Mouse (Mus musculus): ENCODE data around the gene Atxn1. TPM values are rescaled to one million over a fixed set of nuclear protein-coding genes. Genes with fewer than 3 reads are reported as not detected.

The Atxn1 gene
- polyA plus RNA-seq, 1 experiment from 2014 or later: 8.2 TPM

- H3K9me3 ChIP-seq: no peaks in the 10 kb centered on the region
- no peak overlapping the region for H3K27ac ChIP-seq (replicated peaks)
- peaks cover 26% of the 10 kb centered on the region; the same call in 1 of the 2 replicates for H3K4me1 ChIP-seq (replicated peaks)
- H3K4me3 ChIP-seq: no peak overlapping the region
- 60% methylated on average over 3 of the region's 3 CpGs for WGBS
- no peak overlapping the region for H3K9ac ChIP-seq
- no peak overlapping the region for H3K4me2 ChIP-seq
- no peaks in the 10 kb centered on the region for H3K27me3 ChIP-seq
- ATAC-seq (ENCODE audit: low read depth): peak; percentile 43; the same call in 1 of the 2 replicates
- H3K36me3 ChIP-seq: no peaks in the 10 kb centered on the region
Observed at GRCm38 (mm10) chr13:45882976-45883440, 81.8 kb downstream of the Atxn1 start.

GRCm38 (mm10) chr13:45880543-45880845 is 84.3 kb downstream of the Atxn1 start:
- H3K9me3 ChIP-seq: no peaks in the 10 kb centered on the region
- H3K36me3 ChIP-seq: no peaks in the 10 kb centered on the region
- 86% methylated on average over 5 of the region's 5 CpGs for WGBS
- ATAC-seq (ENCODE audit: low read depth): no peak
- no peak overlapping the region for H3K9ac ChIP-seq
- H3K4me3 ChIP-seq: no peak overlapping the region
- H3K4me1 ChIP-seq (replicated peaks): peaks cover 26% of the 10 kb centered on the region; the same call in 1 of the 2 replicates
- H3K27me3 ChIP-seq: no peaks in the 10 kb centered on the region
- H3K4me2 ChIP-seq: no peak overlapping the region
- H3K27ac ChIP-seq (replicated peaks): no peak overlapping the region

- Histone ChIP-seq H3K9ac (no peak overlapping the region), H3K4me1 (replicated peaks) (peaks cover 26% of the 10 kb centered on the region; the same call in 1 of the 2 replicates), H3K9me3 (no peaks in the 10 kb centered on the region), H3K4me3 (no peak overlapping the region), H3K27ac (replicated peaks) (no peak overlapping the region), H3K36me3 (no peaks in the 10 kb centered on the region), H3K27me3 (no peaks in the 10 kb centered on the region), H3K4me2 (no peak overlapping the region)
- ATAC-seq (ENCODE audit: low read depth): no peak
- WGBS: 62% methylated on average over 14 of the region's 14 CpGs
Observed at GRCm38 (mm10) chr13:45879746-45880542, 84.9 kb downstream of the Atxn1 start.

GRCm38 (mm10) chr13:45876939-45877338 is 87.9 kb downstream of the Atxn1 start:
- H3K9ac ChIP-seq: no peak overlapping the region
- WGBS: 77% methylated on average over 5 of the region's 5 CpGs
- no peak overlapping the region for H3K4me3 ChIP-seq

GRCm38 (mm10) chr13:45876368-45876760 is 88.4 kb downstream of the Atxn1 start:
- H3K4me1 ChIP-seq (replicated peaks): peaks cover 11% of the 10 kb centered on the region; the same call in 1 of the 2 replicates
- no peak overlapping the region for H3K4me2 ChIP-seq
- no peak overlapping the region for H3K9ac ChIP-seq
- H3K9me3 ChIP-seq: no peaks in the 10 kb centered on the region
- ATAC-seq (ENCODE audit: low read depth): no peak
- no peaks in the 10 kb centered on the region for H3K27me3 ChIP-seq
- 89% methylated on average over 2 of the region's 2 CpGs for WGBS
- no peak overlapping the region for H3K4me3 ChIP-seq
- H3K27ac ChIP-seq (replicated peaks): no peak overlapping the region
- H3K36me3 ChIP-seq: 0 out of 2 replicates have a peak, but pooled peaks cover 4% of the 10 kb centered on the region

More at GRCm38 (mm10) chr13:45876939-45877338, 87.9 kb downstream of the Atxn1 start:
- Histone ChIP-seq H3K4me1 (replicated peaks) (peaks cover 11% of the 10 kb centered on the region; the same call in 1 of the 2 replicates), H3K4me2 (no peak overlapping the region), H3K27me3 (no peaks in the 10 kb centered on the region), H3K36me3 (0 out of 2 replicates have a peak, but pooled peaks cover 4% of the 10 kb centered on the region), H3K9me3 (no peaks in the 10 kb centered on the region), H3K27ac (replicated peaks) (no peak overlapping the region)
- ATAC-seq (ENCODE audit: low read depth): no peak

- Histone ChIP-seq H3K9ac (no peak overlapping the region), H3K4me1 (replicated peaks) (peaks cover 11% of the 10 kb centered on the region; the same call in 1 of the 2 replicates), H3K27me3 (no peaks in the 10 kb centered on the region), H3K27ac (replicated peaks) (no peak overlapping the region), H3K4me2 (no peak overlapping the region), H3K9me3 (no peaks in the 10 kb centered on the region), H3K36me3 (0 out of 2 replicates have a peak, but pooled peaks cover 4% of the 10 kb centered on the region), H3K4me3 (no peak overlapping the region)
- 78% methylated on average over 6 of the region's 6 CpGs for WGBS
- ATAC-seq (ENCODE audit: low read depth): no peak
Observed at GRCm38 (mm10) chr13:45875686-45876367, 89.0 kb downstream of the Atxn1 start.

GRCm38 (mm10) chr13:45874196-45874595 is 90.6 kb downstream of the Atxn1 start:
- Histone ChIP-seq H3K4me2 (no peak overlapping the region), H3K9me3 (no peaks in the 10 kb centered on the region), H3K27me3 (no peaks in the 10 kb centered on the region), H3K9ac (no peak overlapping the region), H3K4me1 (replicated peaks) (no peaks in the 10 kb centered on the region), H3K27ac (replicated peaks) (no peak overlapping the region), H3K36me3 (0 out of 2 replicates have a peak, but pooled peaks cover 4% of the 10 kb centered on the region), H3K4me3 (no peak overlapping the region)
- 92% methylated on average over 4 of the region's 4 CpGs for WGBS
- ATAC-seq (ENCODE audit: low read depth): no peak

GRCm38 (mm10) chr13:45872966-45873365 is 91.8 kb downstream of the Atxn1 start:
- no peak overlapping the region for H3K4me2 ChIP-seq
- no peak overlapping the region for H3K27ac ChIP-seq (replicated peaks)
- no peaks in the 10 kb centered on the region for H3K4me1 ChIP-seq (replicated peaks)
- no peak overlapping the region for H3K9ac ChIP-seq
- 0 out of 2 replicates have a peak, but pooled peaks cover 4% of the 10 kb centered on the region for H3K36me3 ChIP-seq
- ATAC-seq (ENCODE audit: low read depth): no peak
- H3K4me3 ChIP-seq: no peak overlapping the region
- 93% methylated on average over 7 of the region's 7 CpGs for WGBS
- no peaks in the 10 kb centered on the region for H3K9me3 ChIP-seq
- no peaks in the 10 kb centered on the region for H3K27me3 ChIP-seq

- ATAC-seq (ENCODE audit: low read depth): no peak
- H3K4me1 ChIP-seq (replicated peaks): no peaks in the 10 kb centered on the region
- H3K27me3 ChIP-seq: no peaks in the 10 kb centered on the region
- no peak overlapping the region for H3K4me3 ChIP-seq
- H3K36me3 ChIP-seq: 0 out of 2 replicates have a peak, but pooled peaks cover 4% of the 10 kb centered on the region
- H3K4me2 ChIP-seq: no peak overlapping the region
- H3K9ac ChIP-seq: no peak overlapping the region
- H3K9me3 ChIP-seq: no peaks in the 10 kb centered on the region
- H3K27ac ChIP-seq (replicated peaks): no peak overlapping the region
- WGBS: 86% methylated on average over 14 of the region's 14 CpGs
Observed at GRCm38 (mm10) chr13:45872041-45872746, 92.6 kb downstream of the Atxn1 start.

- H3K4me2 ChIP-seq: no peak overlapping the region
- 76% methylated on average over 7 of the region's 7 CpGs for WGBS
- 0 out of 2 replicates have a peak, but pooled peaks cover 4% of the 10 kb centered on the region for H3K36me3 ChIP-seq
- H3K4me1 ChIP-seq (replicated peaks): no peaks in the 10 kb centered on the region
- no peaks in the 10 kb centered on the region for H3K9me3 ChIP-seq
- H3K9ac ChIP-seq: no peak overlapping the region
- H3K27ac ChIP-seq (replicated peaks): no peak overlapping the region
- H3K4me3 ChIP-seq: no peak overlapping the region
- no peaks in the 10 kb centered on the region for H3K27me3 ChIP-seq
- ATAC-seq (ENCODE audit: low read depth): no peak
Observed at GRCm38 (mm10) chr13:45871554-45871953, 93.3 kb downstream of the Atxn1 start.

GRCm38 (mm10) chr13:45868886-45869285 is 95.9 kb downstream of the Atxn1 start:
- H3K27me3 ChIP-seq: no peaks in the 10 kb centered on the region

GRCm38 (mm10) chr13:45867273-45867672 is 97.5 kb downstream of the Atxn1 start:
- Histone ChIP-seq H3K27ac (replicated peaks) (no peak overlapping the region), H3K9me3 (no peaks in the 10 kb centered on the region), H3K9ac (no peak overlapping the region), H3K36me3 (no peaks in the 10 kb centered on the region), H3K27me3 (no peaks in the 10 kb centered on the region), H3K4me3 (no peak overlapping the region), H3K4me2 (no peak overlapping the region), H3K4me1 (replicated peaks) (no peaks in the 10 kb centered on the region)
- WGBS: 81% methylated on average over 14 of the region's 14 CpGs
- ATAC-seq (ENCODE audit: low read depth): no peak

More at GRCm38 (mm10) chr13:45868886-45869285, 95.9 kb downstream of the Atxn1 start:
- Histone ChIP-seq H3K4me1 (replicated peaks) (no peaks in the 10 kb centered on the region), H3K36me3 (no peaks in the 10 kb centered on the region), H3K27ac (replicated peaks) (no peak overlapping the region), H3K9ac (no peak overlapping the region), H3K4me3 (no peak overlapping the region), H3K9me3 (no peaks in the 10 kb centered on the region), H3K4me2 (no peak overlapping the region)
- 90% methylated on average over 8 of the region's 8 CpGs for WGBS
- ATAC-seq (ENCODE audit: low read depth): no peak

Measured in neural tube, embryonic 13.5 days (tissue).